Mouse (Mus musculus): ENCODE results near the gene Adap2.

DNA sequence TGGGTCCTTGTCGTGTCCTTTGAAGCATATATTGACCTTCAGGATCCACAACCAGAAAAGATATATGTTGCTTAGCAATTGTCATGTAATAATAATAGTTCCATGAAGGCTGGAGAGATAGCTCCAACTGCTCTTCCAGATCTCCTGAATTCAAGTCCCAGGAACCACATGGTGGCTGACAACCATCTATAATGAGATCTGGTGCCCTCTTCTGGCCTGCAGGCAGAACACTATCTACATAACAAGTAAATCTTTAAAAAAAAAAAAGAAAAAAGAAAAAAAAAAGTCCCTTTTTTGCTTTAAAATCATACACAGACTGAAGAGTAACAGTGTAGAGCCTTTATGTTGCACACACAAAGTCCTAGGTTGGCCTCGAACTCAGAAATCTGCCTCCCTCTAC lies 45.9 kb downstream of the Adap2 start:
- TF ChIP-seq CTCF (IDR thresholded peaks at IDR 0.05; ENCODE audit: low read depth) (peak; percentile 58), EP300 (optimal IDR thresholded peaks at IDR 0.05) (no peak)

Measured in stomach, postnatal 0 days (tissue).